Comparison of ENCODE assay signal across 25 mouse cellular contexts in genomic region chr7:28984452-28984851, GRCm38 (mm10).
"Had no signal": no experiment of that assay in that cellular context is flagged by ENCODE, and none has a peak within 500 bp of the region (broad histone marks: within the 10 kb centered on the region; RNA-seq: fewer than 3 reads in every experiment).

No protein-coding gene starts in this region.

- ATAC-seq: forebrain, embryonic 13.5 days; forebrain, embryonic 14.5 days; forebrain, embryonic 15.5 days; forebrain, embryonic 16.5 days; forebrain, postnatal 0 days had no signal

- H3K27me3 ChIP-seq: embryonic facial prominence, embryonic 12.5 days; embryonic facial prominence, embryonic 13.5 days; embryonic facial prominence, embryonic 15.5 days; forebrain, embryonic 12.5 days; forebrain, embryonic 13.5 days; forebrain, embryonic 15.5 days had no signal

- H3K27ac ChIP-seq: embryonic facial prominence, embryonic 10.5 days; embryonic facial prominence, embryonic 12.5 days; embryonic facial prominence, embryonic 13.5 days; embryonic facial prominence, embryonic 15.5 days; forebrain, embryonic 10.5 days; forebrain, embryonic 12.5 days; forebrain, embryonic 13.5 days; forebrain, embryonic 15.5 days; gastrocnemius, adult 2 months; heart, adult 2 months had no signal

- DNase-seq: cerebellum, adult 9-10 months; cerebellum, adult 9-11 months; cerebellum, postnatal 10 days; cerebellum, postnatal 14 days; cerebellum, postnatal 25 days; cerebellum, postnatal 36 days; embryo, embryonic 11 days; forebrain, postnatal 0 days; gastrocnemius, adult 2 months; gastrocnemius, postnatal 10 days; gastrocnemius, postnatal 14 days; gastrocnemius, postnatal 25 days; gastrocnemius, postnatal 36 days; heart, adult 18-20 months; heart, adult 2 months had no signal

- H3K9me3 ChIP-seq: embryonic facial prominence, embryonic 10.5 days; embryonic facial prominence, embryonic 12.5 days; embryonic facial prominence, embryonic 13.5 days; embryonic facial prominence, embryonic 15.5 days; forebrain, embryonic 10.5 days; forebrain, embryonic 12.5 days; forebrain, embryonic 13.5 days; forebrain, embryonic 15.5 days had no signal

- H3K4me3 ChIP-seq: embryonic facial prominence, embryonic 10.5 days; embryonic facial prominence, embryonic 12.5 days; embryonic facial prominence, embryonic 13.5 days; embryonic facial prominence, embryonic 15.5 days; forebrain, embryonic 10.5 days; forebrain, embryonic 12.5 days; forebrain, embryonic 13.5 days; forebrain, embryonic 15.5 days; gastrocnemius, adult 2 months; heart, adult 2 months had no signal

- H3K9ac ChIP-seq: embryonic facial prominence, embryonic 12.5 days; embryonic facial prominence, embryonic 13.5 days; embryonic facial prominence, embryonic 15.5 days; forebrain, embryonic 12.5 days; forebrain, embryonic 13.5 days; forebrain, embryonic 15.5 days; forebrain, postnatal 0 days had no signal

- H3K4me2 ChIP-seq: embryonic facial prominence, embryonic 12.5 days; embryonic facial prominence, embryonic 13.5 days; embryonic facial prominence, embryonic 15.5 days; forebrain, embryonic 12.5 days; forebrain, embryonic 13.5 days; forebrain, embryonic 15.5 days had no signal
